Comparison of ENCODE assay signal across 7 mouse cellular contexts in genomic region chr1:90676192-90677006, GRCm38 (mm10).
A peak's percentile ranks its signal among the peaks of the same experiment; 100 is the strongest.
DNase-seq lines count a peak whose midpoint lies in the region; ATAC-seq and TF ChIP-seq lines count a peak whose summit lies in the region.

No protein-coding gene starts in this region.

- H3K27me3 ChIP-seq in liver, postnatal 0 days (ENCODE audit: insufficient read depth, low read length): no peaks in the 10 kb centered on the region

- intact Hi-C loops in heart, postnatal 10 days (cut with DNase I): no loop called here

- no peaks in the 10 kb centered on the region for H3K9me3 ChIP-seq in liver, postnatal 0 days (ENCODE audit: low read length)

- H3K4me1 ChIP-seq in brown adipose tissue, adult 24 weeks (ENCODE audit: control insufficient read depth, insufficient read depth, insufficient read length, low read length): 0 out of 2 replicates have a peak, but pooled peaks cover 4% of the 10 kb centered on the region
- no peaks in the 10 kb centered on the region for H3K4me1 ChIP-seq in liver, postnatal 0 days (ENCODE audit: insufficient read depth)

- H3K27ac ChIP-seq in brown adipose tissue, adult 24 weeks (replicated peaks; ENCODE audit: low read depth, low read length): peak overlapping the region; percentile 33
- no peak overlapping the region for H3K27ac ChIP-seq in liver, postnatal 0 days (ENCODE audit: low read depth)

- ATAC-seq in liver, postnatal 0 days: no peak
- ATAC-seq in frontal cortex, adult (ENCODE audit: low TSS enrichment): no peak; the same call in 1 of the 2 replicates

- H3K9ac ChIP-seq in liver, postnatal 0 days (replicated peaks): no peak overlapping the region

- H3K36me3 ChIP-seq in liver, postnatal 0 days (replicated peaks; ENCODE audit: insufficient read depth, low read length): no peaks in the 10 kb centered on the region

- H3K4me2 ChIP-seq in liver, postnatal 0 days (ENCODE audit: low read depth, low read length): no peak overlapping the region

- no peak overlapping the region for H3K4me3 ChIP-seq in brown adipose tissue, adult 24 weeks (ENCODE audit: insufficient read depth, low read depth, low read length)
- H3K4me3 ChIP-seq in liver, postnatal 0 days (ENCODE audit: low read depth, low read length): no peak overlapping the region

- DNase-seq in right cerebral cortex, adult 18-20 months: peak; percentile 22
- DNase-seq in right cerebral cortex, postnatal 25 days: no peak
- DNase-seq in heart, postnatal 10 days: peak; percentile 73 to 81
- DNase-seq in liver, postnatal 0 days: peak; percentile 33
- peak; percentile 76 to 81 for DNase-seq in thymus, postnatal 10 days (ENCODE audit: low spot score in 2 of 2)

- 27% methylated on average over 9 of the region's 9 CpGs for WGBS in liver, postnatal 0 days (ENCODE audit: insufficient replicate concordance)

- TF ChIP-seq EP300 in liver, postnatal 0 days (IDR thresholded peaks at IDR 0.05; ENCODE audit: low read depth): no peak

- no peak for TF ChIP-seq CTCF in liver, postnatal 0 days (IDR thresholded peaks at IDR 0.05; ENCODE audit: low read depth)
